In the genomic region with DNA sequence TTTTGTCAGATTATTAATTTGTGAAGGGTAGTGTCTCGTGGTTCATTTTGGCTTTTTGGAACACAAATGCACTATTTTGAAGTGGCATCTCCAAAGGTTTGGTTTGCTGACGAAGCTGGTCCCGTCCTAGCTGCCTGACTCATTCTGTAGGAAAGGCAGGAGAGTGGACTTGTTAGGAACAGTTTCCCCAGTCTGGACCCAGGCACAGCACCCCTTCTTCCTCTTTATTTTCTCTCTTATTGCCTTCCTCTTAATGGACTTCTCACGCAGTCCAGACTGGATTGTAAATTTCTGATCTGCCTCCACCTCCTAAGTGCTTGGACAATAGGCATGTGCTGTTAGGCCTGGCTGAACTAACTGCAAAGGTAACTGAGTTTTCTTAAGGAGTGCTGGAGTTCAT, we compare ENCODE assay signal across 15 mouse cellular contexts.
"Had no signal": no experiment of that assay in that cellular context is flagged by ENCODE, and none has a peak within 500 bp of the region (broad histone marks: within the 10 kb centered on the region; RNA-seq: fewer than 3 reads in every experiment).

No protein-coding gene starts in this region.

- H3K27ac ChIP-seq: intestine, embryonic 15.5 days; kidney, embryonic 15.5 days; limb, embryonic 10.5 days; liver, embryonic 14.5 days; midbrain, embryonic 12.5 days had no signal

- H3K4me2 ChIP-seq: intestine, embryonic 15.5 days; kidney, embryonic 15.5 days; midbrain, embryonic 12.5 days had no signal

- DNase-seq: kidney, adult 18-20 months; kidney, postnatal 25 days; layer of hippocampus, adult 9-11 months; lung, adult 2 months; lung, postnatal 36 days; right cerebral cortex, postnatal 25 days; thymus, adult 2 months; thymus, postnatal 25 days had no signal

- H3K9ac ChIP-seq: intestine, embryonic 15.5 days; kidney, embryonic 15.5 days; liver, embryonic 14.5 days; midbrain, embryonic 12.5 days had no signal

- H3K27me3 ChIP-seq: intestine, embryonic 15.5 days; kidney, embryonic 15.5 days; megakaryocyte, embryonic 14.5 days; midbrain, embryonic 12.5 days had no signal

- H3K9me3 ChIP-seq: intestine, embryonic 15.5 days; kidney, embryonic 15.5 days; limb, embryonic 10.5 days; megakaryocyte, embryonic 14.5 days; midbrain, embryonic 12.5 days had no signal

- H3K36me3 ChIP-seq: intestine, embryonic 15.5 days; kidney, embryonic 15.5 days had no signal

- ATAC-seq: intestine, embryonic 15.5 days; lung, postnatal 0 days had no signal

- H3K4me3 ChIP-seq: intestine, embryonic 15.5 days; kidney, embryonic 15.5 days; limb, embryonic 10.5 days; megakaryocyte, embryonic 14.5 days; midbrain, embryonic 12.5 days had no signal
